Mouse (Mus musculus) G1E (cell line): ENCODE data around the gene Tex14.

Source experiments
- CTCF ChIP-seq: IDR thresholded peaks from 2 replicates; pipeline ENCODE4 v1.5.1; 2012; ENCODE audit warnings: low read depth, low read length, inconsistent platforms, mixed read lengths
- GATA1 ChIP-seq: IDR thresholded peaks from 2 replicates; pipeline ENCODE4 v1.6.1; 2012; ENCODE audit warnings: borderline replicate concordance, low read length, inconsistent platforms, mixed read lengths
- GATA2 ChIP-seq: IDR thresholded peaks from 2 replicates; pipeline ENCODE4 v1.6.1; 2012; ENCODE audit warnings: low read depth, low read length, inconsistent platforms, borderline replicate concordance
- POLR2AphosphoS5 ChIP-seq: IDR thresholded peaks from 2 replicates; pipeline ENCODE4 v1.6.1; 2012; ENCODE audit warnings: low read depth, low read length, inconsistent platforms; ENCODE audit not compliant: insufficient replicate concordance
- TAL1 ChIP-seq: conservative IDR thresholded peaks from 2 replicates; pipeline ENCODE4 v1.6.1; 2012; ENCODE audit warnings: low read depth, low read length, inconsistent platforms, mixed read lengths

GRCm38 (mm10) chr11:87428051-87428673, 23.3 kb downstream of the Tex14 start:
- no peak for TF ChIP-seq CTCF
- no peak for TF ChIP-seq GATA1
- TF ChIP-seq TAL1 = no peak
- no peak for TF ChIP-seq POLR2AphosphoS5
- TF ChIP-seq GATA2 = no peak
